Mouse (Mus musculus): ENCODE data around the gene Bicra.
A peak's percentile ranks its signal among the peaks of the same experiment; 100 is the strongest.

Gene Bicra

DNA sequence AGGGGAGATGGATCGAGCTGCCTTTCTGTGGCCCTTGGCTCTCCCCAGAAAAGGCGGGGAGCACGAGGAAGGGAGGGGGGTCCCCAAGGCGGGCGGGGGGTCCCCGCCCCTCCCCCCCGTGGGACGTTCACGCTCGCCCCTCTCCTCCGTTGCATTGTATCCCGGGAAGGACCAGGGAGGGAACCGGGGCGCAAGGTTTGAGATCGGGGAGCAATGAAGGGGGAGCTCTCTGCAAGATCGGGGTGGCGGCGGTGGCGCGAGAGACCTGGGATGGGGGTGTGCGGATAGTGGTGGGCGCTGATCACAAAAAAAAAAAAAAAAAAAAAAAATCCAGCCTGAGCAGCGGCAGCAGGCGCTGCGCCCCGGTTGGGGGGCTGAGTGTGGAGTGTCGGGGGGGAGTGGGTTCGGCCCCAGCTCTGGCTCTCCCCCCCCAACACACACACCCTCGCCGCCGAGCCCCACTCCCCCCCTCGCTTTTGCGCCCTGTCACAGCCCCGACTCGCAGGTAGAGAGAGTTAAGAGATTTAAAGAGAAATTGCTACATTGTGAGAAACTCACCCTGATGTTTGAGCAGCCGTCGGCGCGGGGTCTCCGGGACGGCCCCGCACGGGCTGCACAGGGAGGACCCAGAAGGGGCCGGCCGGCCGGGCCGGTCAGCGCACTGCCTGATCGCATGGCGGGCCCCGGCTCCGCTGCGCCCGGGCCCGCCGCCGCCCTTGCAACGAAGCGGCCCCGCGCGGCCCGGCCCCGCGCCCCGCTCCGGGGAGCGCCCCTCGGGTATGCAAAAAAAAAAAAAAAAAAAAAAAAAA, at the start of gene Bicra:
Gene Bicra (minus strand): TSS at position 584 of the 809 bp plus-strand sequence.
- DNase-seq (ENCODE audit: low spot score): peak; percentile 78

- no peak for DNase-seq (ENCODE audit: low spot score)
Measured at GRCm38 (mm10) chr7:16094592-16094991, 46.9 kb upstream of the Bicra start.

GRCm38 (mm10) chr7:16087587-16087986, 39.9 kb upstream of the Bicra start:
- no peak for DNase-seq (ENCODE audit: low spot score)

DNA sequence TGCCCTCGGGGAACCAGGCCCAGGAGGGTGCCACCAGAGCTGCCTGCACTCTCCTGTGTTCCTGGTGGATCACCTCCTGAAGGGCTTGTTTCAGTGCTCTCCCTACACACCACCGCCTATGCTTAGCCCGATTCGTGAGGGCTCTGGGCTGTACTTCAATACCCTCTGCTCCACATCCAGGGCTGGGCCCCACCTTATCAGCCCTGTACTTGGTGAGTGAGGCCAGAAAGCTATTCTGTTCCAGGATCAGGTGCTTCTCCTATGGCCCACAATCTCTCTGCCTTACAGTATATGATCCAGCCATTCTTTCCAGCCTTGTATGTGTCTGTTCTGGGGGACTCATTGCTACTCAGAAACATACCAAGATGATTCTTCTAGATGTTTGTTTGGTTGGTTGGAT, 35.6 kb upstream of the Bicra start:
- no peak for DNase-seq (ENCODE audit: low spot score)

DNA sequence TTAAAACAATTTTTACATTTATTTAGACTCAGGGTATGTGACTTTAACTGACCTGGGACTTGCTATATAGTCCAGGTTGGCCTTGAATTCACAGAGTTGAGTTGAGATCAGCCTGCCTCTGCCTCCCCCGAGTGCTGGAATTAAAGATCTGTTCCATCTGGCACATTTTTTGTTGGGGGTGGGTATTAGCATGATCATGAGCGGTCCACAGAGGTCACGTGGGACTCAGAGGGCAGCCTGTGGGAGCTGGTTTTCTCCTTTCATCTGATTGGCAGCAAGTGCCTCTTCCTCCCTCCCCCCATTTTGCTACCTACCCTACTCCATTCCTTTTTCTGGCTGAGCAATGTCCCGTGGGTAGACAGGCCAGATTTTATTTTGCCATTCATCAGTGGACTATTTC, 32.9 kb upstream of the Bicra start:
- no peak for DNase-seq (ENCODE audit: low spot score)

GRCm38 (mm10) chr7:16079947-16080346, 32.2 kb upstream of the Bicra start:
- DNase-seq (ENCODE audit: low spot score): no peak

DNA sequence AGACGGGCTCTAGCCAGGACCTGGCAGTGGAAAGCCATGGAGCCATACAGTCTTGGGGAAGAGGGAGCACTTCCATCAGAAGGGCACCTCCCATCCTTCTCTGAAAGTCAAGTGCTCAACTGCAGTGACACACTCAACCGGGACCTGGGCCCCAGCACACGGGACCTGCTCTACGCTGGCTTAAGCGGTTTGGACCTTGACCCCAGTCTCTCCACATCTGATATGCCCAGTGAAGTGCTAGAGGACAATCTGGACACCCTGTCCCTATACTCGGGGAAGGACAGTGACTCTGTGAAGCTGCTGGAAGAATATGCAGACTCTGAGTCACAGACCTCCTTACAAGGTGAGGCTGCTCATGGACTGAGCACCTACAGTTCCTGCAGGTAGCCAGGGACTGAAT, 24.2 kb upstream of the Bicra start:
- DNase-seq (ENCODE audit: low spot score): no peak

DNA sequence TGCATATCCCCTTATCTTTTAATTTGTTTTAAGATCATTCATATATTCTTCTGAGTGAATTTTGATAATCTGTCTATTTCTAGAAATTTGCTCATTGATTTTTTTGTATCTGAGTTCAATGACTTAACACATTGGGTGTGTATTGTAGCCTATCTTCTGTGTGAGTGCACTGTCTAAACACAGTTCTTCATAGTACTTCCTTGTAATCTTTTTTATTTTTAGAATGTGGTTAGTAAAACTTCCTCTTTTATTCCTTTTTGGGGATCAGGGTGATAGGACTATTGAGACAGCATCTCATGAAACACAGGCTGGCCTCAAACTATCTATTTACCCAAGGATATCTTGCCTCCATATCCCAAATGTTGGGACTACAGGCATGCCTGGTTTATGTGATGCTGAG, 23.1 kb upstream of the Bicra start:
- DNase-seq (ENCODE audit: low spot score): no peak

GRCm38 (mm10) chr7:16063490-16063889, 15.8 kb upstream of the Bicra start:
- no peak for DNase-seq (ENCODE audit: low spot score)

- DNase-seq (ENCODE audit: low spot score): no peak
Measured at GRCm38 (mm10) chr7:16062099-16062420, 14.3 kb upstream of the Bicra start.

DNA sequence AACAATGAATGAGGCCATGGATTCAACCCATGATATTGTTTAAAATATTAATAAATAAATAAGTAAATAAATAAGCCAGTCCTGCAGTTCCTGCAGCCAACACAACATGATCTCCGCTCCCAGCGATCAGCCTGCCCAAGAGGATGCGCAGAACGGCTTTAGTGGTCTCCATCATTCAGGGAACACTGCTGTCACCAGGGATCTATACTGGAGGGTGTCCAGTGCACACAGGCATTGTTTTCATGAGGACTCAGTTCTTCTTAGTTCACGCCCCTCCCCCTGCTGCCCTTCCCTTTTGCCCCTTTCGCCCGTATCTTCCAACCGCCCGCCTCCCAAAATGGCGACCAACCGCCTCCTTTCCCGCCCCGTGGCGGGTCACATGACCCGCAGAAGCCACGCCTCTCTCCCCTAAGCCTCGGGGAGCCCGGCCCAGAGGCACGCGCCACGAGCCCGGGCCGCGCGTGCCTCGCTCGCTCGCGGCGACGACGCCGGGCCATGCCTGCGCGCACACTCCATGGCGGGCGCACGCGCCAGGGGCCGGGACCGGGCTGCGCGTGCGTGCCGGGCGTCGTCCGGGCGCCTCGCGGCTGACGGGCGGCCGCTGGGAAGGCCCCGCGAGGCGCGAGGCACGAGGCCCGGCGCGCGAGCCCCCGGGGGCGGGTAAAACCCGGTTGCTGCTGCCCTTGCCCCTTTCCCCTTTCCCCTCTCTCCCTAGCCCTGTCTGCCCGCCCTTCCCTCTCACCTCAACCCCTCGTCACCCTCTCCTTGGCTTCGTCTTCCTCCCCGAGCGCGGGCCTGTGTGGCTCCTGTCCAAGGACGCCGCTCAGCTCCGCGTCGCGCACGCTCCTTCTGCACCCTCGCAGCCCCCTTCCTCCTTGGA, 13.7 kb upstream of the Bicra start, which contains the start of gene Zfp541:
Gene Zfp541 (plus strand): TSS at position 596 of the 880 bp plus-strand sequence.
- no peak for DNase-seq (ENCODE audit: low spot score)

DNA sequence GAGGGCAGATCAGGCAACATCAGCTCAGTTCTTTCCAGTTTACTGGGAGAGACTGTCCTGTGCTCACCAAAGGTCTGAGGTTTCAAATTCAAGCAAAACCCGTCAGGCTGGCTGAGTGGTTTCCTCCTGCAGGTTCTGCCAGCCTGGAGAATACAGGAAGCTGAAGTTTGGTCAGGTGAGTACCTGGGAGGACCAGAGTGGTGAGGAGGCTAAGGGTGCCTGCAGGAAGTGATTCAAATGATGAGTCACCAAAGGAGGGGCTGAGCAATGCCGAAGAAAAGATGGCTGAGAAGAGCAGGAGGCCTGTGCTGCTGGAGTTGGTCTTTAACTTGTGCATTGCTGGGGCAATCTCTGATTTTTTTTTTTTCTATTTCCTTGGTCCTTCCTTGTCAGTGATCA, 9.4 kb upstream of the Bicra start:
- DNase-seq (ENCODE audit: low spot score): no peak

DNA sequence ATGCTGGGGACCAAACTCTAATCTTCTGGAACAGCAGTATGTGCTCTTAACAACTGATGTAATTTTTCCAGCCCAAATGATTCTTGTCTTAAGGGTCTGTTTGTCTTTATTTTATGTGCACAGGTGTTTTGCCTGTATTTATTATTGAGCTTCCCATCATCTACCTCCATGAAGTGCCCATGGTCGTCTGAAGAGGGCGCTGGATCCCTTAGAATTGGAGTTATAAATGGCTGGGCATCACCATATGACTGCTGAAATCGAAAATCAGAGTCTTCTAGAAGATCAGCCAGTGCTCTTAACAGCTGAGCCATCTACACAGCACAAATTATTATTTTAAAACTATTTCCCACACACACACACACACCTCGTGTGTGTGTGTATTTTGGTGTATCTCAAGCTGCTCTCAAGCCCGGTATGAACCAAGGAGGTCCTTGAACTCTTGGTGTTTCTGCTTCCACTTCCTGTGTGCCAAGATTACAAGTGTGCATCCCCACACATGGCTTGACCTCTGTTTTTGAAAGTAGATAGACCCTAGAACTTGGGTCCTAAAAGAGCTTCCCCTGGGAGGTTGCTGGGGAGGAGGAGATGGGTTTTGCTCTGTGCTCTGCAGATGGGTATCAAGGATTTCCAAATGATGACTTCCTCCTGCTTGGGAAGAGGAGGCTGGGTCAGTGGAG, 8.9 kb upstream of the Bicra start:
- DNase-seq (ENCODE audit: low spot score): no peak

DNA sequence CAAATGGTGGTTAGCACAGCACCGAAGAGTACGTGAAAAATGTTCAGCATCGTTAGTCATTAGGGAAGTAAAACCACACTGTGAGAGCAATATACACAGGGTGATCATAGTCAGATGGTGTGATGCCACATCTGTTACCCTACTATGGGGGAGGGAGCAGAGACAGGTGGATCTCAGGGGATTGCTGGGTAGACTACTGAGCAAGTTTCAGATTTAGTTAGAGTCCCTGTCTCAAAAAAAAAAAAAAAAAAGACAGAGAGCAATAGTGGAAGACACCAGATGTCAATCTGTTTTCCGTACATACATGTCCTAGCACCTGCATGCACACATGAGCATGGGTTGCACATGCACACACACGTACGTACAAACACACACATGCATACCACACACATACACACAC, 7.9 kb upstream of the Bicra start:
- no peak for DNase-seq (ENCODE audit: low spot score)

DNA sequence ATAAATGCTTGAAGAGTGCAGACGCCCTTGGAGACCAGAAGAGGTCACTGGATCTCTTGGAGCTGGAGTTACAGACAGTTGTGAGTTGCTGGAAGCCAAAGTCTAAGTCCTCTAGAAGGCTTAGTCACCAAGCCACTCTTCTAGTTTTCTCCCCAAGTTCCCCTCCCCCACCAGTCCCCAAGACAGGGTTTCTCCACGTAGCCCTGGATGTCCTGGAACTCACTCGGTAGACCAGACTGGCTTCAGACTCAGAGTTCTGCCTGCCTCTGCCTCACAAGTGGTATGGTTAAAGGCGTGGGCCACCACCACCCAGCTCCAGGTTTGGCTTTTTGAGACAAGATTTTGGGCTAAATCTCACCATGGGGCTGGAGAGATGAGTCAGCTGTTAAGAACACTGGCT, 7.2 kb upstream of the Bicra start:
- no peak for DNase-seq (ENCODE audit: low spot score)

- DNase-seq (ENCODE audit: low spot score): no peak
Measured at GRCm38 (mm10) chr7:16053105-16053504, 5.4 kb upstream of the Bicra start.

DNA sequence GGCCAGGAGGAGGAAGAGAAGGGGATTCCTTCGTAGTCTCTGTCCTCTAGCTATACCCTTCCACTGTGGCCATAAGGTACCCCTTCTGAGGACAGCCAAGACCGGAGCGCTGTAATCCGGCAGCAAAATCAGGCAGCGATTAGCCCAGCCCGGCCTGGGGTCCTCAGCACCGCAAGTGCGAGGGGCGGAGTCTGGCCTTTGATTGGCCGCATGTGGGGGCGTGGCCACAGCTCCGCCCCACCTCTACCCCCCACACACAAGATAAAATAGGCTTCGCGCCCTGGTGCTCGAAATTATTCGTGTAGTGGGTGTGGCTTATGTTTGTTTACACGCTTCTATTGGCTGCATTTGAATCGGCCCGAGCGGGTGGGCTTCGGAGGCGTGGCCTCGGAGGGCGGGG, 5.0 kb upstream of the Bicra start:
- DNase-seq (ENCODE audit: low spot score): peak; percentile 97

GRCm38 (mm10) chr7:16051883-16052595, 4.3 kb upstream of the Bicra start:
- DNase-seq (ENCODE audit: low spot score): peak; percentile 81

GRCm38 (mm10) chr7:16050600-16050999, 2.9 kb upstream of the Bicra start:
- DNase-seq (ENCODE audit: low spot score): no peak

- no peak for DNase-seq (ENCODE audit: low spot score)
Measured at GRCm38 (mm10) chr7:16049576-16049915, 1.8 kb upstream of the Bicra start.

DNA sequence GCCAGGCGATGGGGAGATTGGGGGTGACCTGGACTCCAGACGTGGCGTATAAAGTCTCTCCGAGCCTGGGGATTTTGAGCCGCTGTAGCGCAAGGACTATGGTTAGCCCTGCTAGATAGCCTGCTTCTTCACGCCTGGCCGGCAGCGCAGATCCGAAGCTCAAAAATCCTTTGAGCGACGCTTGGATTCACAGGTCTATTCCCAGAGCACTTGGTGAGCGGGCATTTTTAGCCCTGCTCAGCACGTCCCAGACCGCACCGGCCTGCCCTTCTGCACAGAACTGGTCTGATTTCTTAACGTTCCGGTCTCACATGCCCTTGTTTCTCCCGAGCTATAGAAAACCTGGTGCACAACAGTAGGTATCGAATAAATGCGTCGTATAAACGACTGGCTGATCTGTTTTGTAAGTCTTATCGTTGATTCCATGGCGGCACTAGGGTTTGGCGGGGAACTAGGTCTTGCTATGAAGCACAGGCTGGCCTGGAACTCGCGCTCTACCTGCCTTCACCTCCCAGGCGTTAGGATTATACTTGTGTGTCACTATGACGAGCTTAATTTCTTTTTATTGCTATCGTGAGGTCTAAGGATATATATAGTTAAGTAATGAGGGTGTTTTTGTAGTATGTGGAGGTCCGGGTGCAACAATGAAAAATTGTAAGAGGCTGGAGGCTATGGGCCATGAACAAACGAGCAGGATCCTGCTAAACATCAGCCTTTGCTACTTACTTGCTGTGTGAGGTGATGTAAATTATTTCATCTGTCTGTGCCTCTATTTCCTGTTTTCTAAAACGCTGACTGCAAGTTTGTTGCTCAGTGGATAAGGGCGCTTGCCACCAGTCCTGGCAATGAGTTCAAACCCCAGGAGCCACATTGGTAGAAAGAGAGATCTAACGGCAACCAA, 1.2 kb upstream of the Bicra start:
- no peak for DNase-seq (ENCODE audit: low spot score)

Measured in yolk sac, embryonic 10.5 days (tissue).